Mouse (Mus musculus): ENCODE measurements around the gene Raph1. TPM values are rescaled to one million over a fixed set of nuclear protein-coding genes. Genes with fewer than 3 reads are reported as not detected.

Raph1 gene
- polyA plus RNA-seq (2014; fragmentation: Illumina TruSeq; extraction: RNeasy Lipid Tissue Mini Kit (QIAGEN cat#74804); ENCODE audit: low read depth, low replicate concordance): 87.9 TPM

GRCm38 (mm10) chr1:60566631-60567311 is at the start of gene Raph1:
Raph1 (minus strand) TSS chr1:60567104.

Other genes with a start within 250 kb of the Raph1 start
- 43.2 TPM for gene Cyp20a1, start 223.8 kb downstream of the Raph1 start, polyA plus RNA-seq (2014; fragmentation: Illumina TruSeq; extraction: RNeasy Lipid Tissue Mini Kit (QIAGEN cat#74804); ENCODE audit: low read depth, low replicate concordance)
- gene Abi2, start 157.5 kb downstream of the Raph1 start, polyA plus RNA-seq (2014; fragmentation: Illumina TruSeq; extraction: RNeasy Lipid Tissue Mini Kit (QIAGEN cat#74804); ENCODE audit: low read depth, low replicate concordance): 11.7 TPM
- gene Cd28, start 149.7 kb upstream of the Raph1 start, polyA plus RNA-seq (2014; fragmentation: Illumina TruSeq; extraction: RNeasy Lipid Tissue Mini Kit (QIAGEN cat#74804); ENCODE audit: low read depth, low replicate concordance): 5.7 TPM

All from sigmoid colon, adult 10 weeks (tissue).